Mouse (Mus musculus) limb, embryonic 12.5 days (tissue): Measurements from ENCODE around the gene Bid. TPM values are rescaled to one million over a fixed set of nuclear protein-coding genes. Genes with fewer than 3 reads are reported as not detected.
"Not testable (repeated sequence)": the region's sequence is repeated elsewhere in the genome, so short reads cannot be mapped to it uniquely, and the experiment has no call there.

ENCODE experiments used
- ATAC-seq: fragments of 200-750 bp; cut with Nextera tagmentation; 2 replicates; pipeline ENCODE4 v1.8.0; 2017; ENCODE audit warnings: low read depth, moderate TSS enrichment; ENCODE audit not compliant: insufficient number of reproducible peaks, insufficient read depth, low FRiP score, low TSS enrichment
- H3K27ac ChIP-seq: fragments of 300-500 bp; sonication (generic); 2 replicates; pipeline ENCODE4 v1.5.1; 2016; ENCODE audit warnings: mild to moderate bottlenecking, moderate library complexity
- H3K27me3 ChIP-seq: fragments of 300-500 bp; sonication (generic); 2 replicates; pipeline ENCODE4 v1.6.1; 2016; ENCODE audit warnings: mild to moderate bottlenecking, moderate library complexity
- H3K36me3 ChIP-seq: fragments of 300-500 bp; sonication (generic); 2 replicates; pipeline ENCODE4 v1.6.1; 2016; ENCODE audit warnings: mild to moderate bottlenecking, moderate library complexity
- H3K4me1 ChIP-seq: fragments of 300-500 bp; sonication (generic); replicated peaks from 2 replicates; pipeline ENCODE4 v1.6.1; 2016
- H3K4me2 ChIP-seq: fragments of 300-500 bp; sonication (generic); 2 replicates; pipeline ENCODE4 v1.6.1; 2016; ENCODE audit warnings: mild to moderate bottlenecking, moderate library complexity
- H3K4me3 ChIP-seq: fragments of 300-500 bp; sonication (generic); replicated peaks from 2 replicates; pipeline ENCODE4 v1.5.1; 2016; ENCODE audit warnings: mild to moderate bottlenecking
- H3K9ac ChIP-seq: fragments of 300-500 bp; sonication (generic); replicated peaks from 2 replicates; pipeline ENCODE4 v1.6.1; 2016; ENCODE audit warnings: mild to moderate bottlenecking, moderate library complexity
- H3K9me3 ChIP-seq: fragments of 300-500 bp; sonication (generic); 2 replicates; pipeline ENCODE4 v1.6.1; 2016; ENCODE audit warnings: mild to moderate bottlenecking, moderate library complexity
- WGBS: fragments of 180-500 bp; shearing (Covaris S2); methylation state at CpG from one replicate; pipeline ENCODE4 v1.1.7; 2016; 5-methylcytosine and 5-hydroxymethylcytosine counted together
- polyA plus RNA-seq: library from polyadenylated mRNA; unstranded; fragments of >200 nt; fragmentation: Nextera tagmentation; extraction: Ambion mirVana; gene quantifications from 2 replicates; pipeline ENCODE4 v1.2.1, GENCODE M21; 2016

Gene Bid
- polyA plus RNA-seq, 1 experiment from 2014 or later = 17.4 TPM

GRCm38 (mm10) chr6:120933670-120934069 lies 17.0 kb upstream of the Bid start:
- no peaks in the 10 kb centered on the region for H3K9me3 ChIP-seq
- H3K4me1 ChIP-seq = no peaks in the 10 kb centered on the region; the same call in 1 of the 2 replicates
- H3K27ac ChIP-seq = no peak overlapping the region
- WGBS = 90% methylated on average over 7 of the region's 7 CpGs
- H3K4me2 ChIP-seq = no peak overlapping the region
- no peak for ATAC-seq
- peaks cover 28% of the 10 kb centered on the region for H3K36me3 ChIP-seq
- H3K4me3 ChIP-seq = no peak overlapping the region
- no peaks in the 10 kb centered on the region for H3K27me3 ChIP-seq
- no peak overlapping the region for H3K9ac ChIP-seq

- 94% methylated on average over 12 of the region's 12 CpGs for WGBS
- H3K9me3 ChIP-seq = no peaks in the 10 kb centered on the region
- H3K4me1 ChIP-seq = peaks cover 3% of the 10 kb centered on the region; the same call in 1 of the 2 replicates
- no peak overlapping the region for H3K9ac ChIP-seq
- H3K36me3 ChIP-seq = peaks cover 28% of the 10 kb centered on the region
- no peak overlapping the region for H3K27ac ChIP-seq
- H3K27me3 ChIP-seq = no peaks in the 10 kb centered on the region
- H3K4me2 ChIP-seq = no peak overlapping the region
- no peak overlapping the region for H3K4me3 ChIP-seq
- ATAC-seq = no peak
Observed at GRCm38 (mm10) chr6:120932597-120932996, 15.9 kb upstream of the Bid start.

- no peaks in the 10 kb centered on the region for H3K9me3 ChIP-seq
- peaks cover 3% of the 10 kb centered on the region; the same call in 1 of the 2 replicates for H3K4me1 ChIP-seq
- H3K27ac ChIP-seq = peak overlapping the region; percentile 50; the same call in 1 of the 2 replicates
- no peak for ATAC-seq
- H3K36me3 ChIP-seq = peaks cover 28% of the 10 kb centered on the region
- H3K4me3 ChIP-seq = no peak overlapping the region
- H3K9ac ChIP-seq = 0 out of 2 replicates have a peak overlapping the region, but pooled peaks have one; percentile 8
- 75% methylated on average over 6 of the region's 6 CpGs for WGBS
- H3K27me3 ChIP-seq = no peaks in the 10 kb centered on the region
- H3K4me2 ChIP-seq = no peak overlapping the region
Observed at GRCm38 (mm10) chr6:120930450-120931306, 14.0 kb upstream of the Bid start.

GRCm38 (mm10) chr6:120929421-120929820 lies 12.8 kb upstream of the Bid start:
- H3K9me3 ChIP-seq = no peaks in the 10 kb centered on the region
- H3K4me1 ChIP-seq = peaks cover 3% of the 10 kb centered on the region; the same call in 1 of the 2 replicates
- H3K9ac ChIP-seq = no peak overlapping the region
- no peak for ATAC-seq
- H3K36me3 ChIP-seq = peaks cover 21% of the 10 kb centered on the region
- no peak overlapping the region for H3K4me2 ChIP-seq
- H3K27me3 ChIP-seq = no peaks in the 10 kb centered on the region
- no peak overlapping the region for H3K27ac ChIP-seq
- WGBS = 29% methylated on average over 1 of the region's 1 CpGs
- H3K4me3 ChIP-seq = no peak overlapping the region

- H3K4me2 ChIP-seq = no peak overlapping the region
- peaks cover 7% of the 10 kb centered on the region for H3K36me3 ChIP-seq
- peaks cover 3% of the 10 kb centered on the region; the same call in 1 of the 2 replicates for H3K4me1 ChIP-seq
- no peak overlapping the region for H3K27ac ChIP-seq
- H3K9ac ChIP-seq = no peak overlapping the region
- WGBS = 67% methylated on average over 3 of the region's 3 CpGs
- no peak overlapping the region for H3K4me3 ChIP-seq
- H3K27me3 ChIP-seq = no peaks in the 10 kb centered on the region
- ATAC-seq = no peak
- no peaks in the 10 kb centered on the region for H3K9me3 ChIP-seq
Observed at GRCm38 (mm10) chr6:120927765-120928164, 11.1 kb upstream of the Bid start.

GRCm38 (mm10) chr6:120926880-120927279 lies 10.2 kb upstream of the Bid start:
- H3K4me3 ChIP-seq = no peak overlapping the region
- H3K27me3 ChIP-seq = no peaks in the 10 kb centered on the region
- no peak overlapping the region for H3K9ac ChIP-seq
- 37% methylated on average over 2 of the region's 2 CpGs for whole genome bisulfite sequencing
- H3K4me2 ChIP-seq = no peak overlapping the region
- H3K9me3 ChIP-seq = no peaks in the 10 kb centered on the region
- ATAC-seq = no peak
- H3K36me3 ChIP-seq = no peaks in the 10 kb centered on the region
- no peak overlapping the region for H3K27ac ChIP-seq
- peaks cover 3% of the 10 kb centered on the region; the same call in 1 of the 2 replicates for H3K4me1 ChIP-seq

GRCm38 (mm10) chr6:120924791-120925321 lies 8.2 kb upstream of the Bid start:
- not testable (repeated sequence) for ATAC-seq, H3K4me2 ChIP-seq, H3K9ac ChIP-seq, H3K36me3 ChIP-seq, H3K9me3 ChIP-seq, H3K27me3 ChIP-seq, H3K4me1 ChIP-seq, H3K4me3 ChIP-seq, H3K27ac ChIP-seq
- WGBS = 71% methylated on average over 2 of the region's 2 CpGs

- no peak for ATAC-seq
- no peak overlapping the region for H3K4me2 ChIP-seq
- peaks cover 18% of the 10 kb centered on the region for H3K27me3 ChIP-seq
- H3K36me3 ChIP-seq = no peaks in the 10 kb centered on the region
- no peaks in the 10 kb centered on the region for H3K9me3 ChIP-seq
- 37% methylated on average over 3 of the region's 3 CpGs for WGBS
- no peak overlapping the region for H3K9ac ChIP-seq
- no peak overlapping the region for H3K27ac ChIP-seq
- H3K4me1 ChIP-seq = peaks cover 7% of the 10 kb centered on the region; the same call in 1 of the 2 replicates
- H3K4me3 ChIP-seq = no peak overlapping the region
Observed at GRCm38 (mm10) chr6:120917975-120918374, 1.3 kb upstream of the Bid start.

- peaks cover 10% of the 10 kb centered on the region; the same call in 1 of the 2 replicates for H3K4me1 ChIP-seq
- peaks cover 18% of the 10 kb centered on the region for H3K27me3 ChIP-seq
- H3K4me2 ChIP-seq = peak overlapping the region; percentile 93
- H3K27ac ChIP-seq, H3K9me3 ChIP-seq, H3K36me3 ChIP-seq: not testable (repeated sequence)
- H3K9ac ChIP-seq = peak overlapping the region; percentile 63; the same call in 1 of the 2 replicates
- 0 out of 2 replicates have a peak, but pooled peaks have one; percentile 7 for ATAC-seq
- peak overlapping the region; percentile 67 for H3K4me3 ChIP-seq
- 22% methylated on average over 11 of the region's 14 CpGs for WGBS
Observed at GRCm38 (mm10) chr6:120916972-120917881, 574 bp upstream of the Bid start.

GRCm38 (mm10) chr6:120915649-120915975 lies 1.0 kb downstream of the Bid start:
- 34% methylated on average over 2 of the region's 2 CpGs for WGBS
- H3K27ac ChIP-seq = no peak overlapping the region
- H3K9me3 ChIP-seq = no peaks in the 10 kb centered on the region
- no peak for ATAC-seq
- no peaks in the 10 kb centered on the region for H3K36me3 ChIP-seq
- H3K4me1 ChIP-seq = peaks cover 10% of the 10 kb centered on the region; the same call in 1 of the 2 replicates
- H3K27me3 ChIP-seq = peaks cover 18% of the 10 kb centered on the region
- peak overlapping the region; percentile 93; the same call in 1 of the 2 replicates for H3K4me2 ChIP-seq
- no peak overlapping the region for H3K9ac ChIP-seq
- no peak overlapping the region for H3K4me3 ChIP-seq
